Mouse (Mus musculus) heart, postnatal 10 days (tissue): ENCODE results near the gene Nedd9. TPM values are rescaled to one million over a fixed set of nuclear protein-coding genes. Genes with fewer than 3 reads are reported as not detected.
"Not testable (repeated sequence)": the region's sequence is repeated elsewhere in the genome, so short reads cannot be mapped to it uniquely, and the experiment has no call there.

Experiments used
- DNase-seq, 2 experiments: peaks; one replicate each; pipeline ENCODE4 v3.0.0; 2021
- intact Hi-C: fragments of 180-260 bp; cut with DNase I; formaldehyde crosslinking; loops from one replicate; pipeline ENCODE4 v1.15.1; 2025
- total RNA-seq, 2 experiments: library from RNA; stranded (reverse); gene quantifications; 2 replicates each; pipeline ENCODE4 v1.2.3; 2021

The Nedd9 gene
- total RNA-seq, 2 experiments from 2014 or later = 38.5 to 40.9 TPM

DNA sequence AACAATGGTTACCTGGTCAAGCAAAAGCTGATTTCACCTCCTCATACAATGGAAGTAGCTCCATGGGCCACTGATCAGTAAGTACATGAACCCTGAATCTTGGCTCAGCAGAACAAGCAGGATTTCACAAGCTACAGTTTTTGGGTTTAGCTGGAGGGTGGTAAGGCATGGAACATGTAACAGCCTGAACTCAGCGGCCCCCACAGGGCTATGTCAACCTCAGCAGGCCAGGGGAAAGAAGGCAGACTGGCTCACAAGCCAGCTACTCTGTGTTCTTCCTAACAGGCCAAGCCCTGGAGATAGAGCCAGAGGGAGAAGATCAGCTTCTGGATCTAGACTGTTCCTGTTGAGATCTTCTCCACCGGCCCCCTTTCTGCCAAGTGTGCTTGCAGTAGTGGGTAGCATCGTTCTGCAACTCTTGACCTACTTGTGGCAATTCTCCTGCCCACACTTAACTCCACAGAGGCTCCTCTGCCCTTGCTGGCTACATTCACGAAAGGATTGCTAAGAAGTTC, 107.2 kb downstream of the Nedd9 start:
- no peak for DNase-seq
- intact Hi-C loops = no loop called here

DNA sequence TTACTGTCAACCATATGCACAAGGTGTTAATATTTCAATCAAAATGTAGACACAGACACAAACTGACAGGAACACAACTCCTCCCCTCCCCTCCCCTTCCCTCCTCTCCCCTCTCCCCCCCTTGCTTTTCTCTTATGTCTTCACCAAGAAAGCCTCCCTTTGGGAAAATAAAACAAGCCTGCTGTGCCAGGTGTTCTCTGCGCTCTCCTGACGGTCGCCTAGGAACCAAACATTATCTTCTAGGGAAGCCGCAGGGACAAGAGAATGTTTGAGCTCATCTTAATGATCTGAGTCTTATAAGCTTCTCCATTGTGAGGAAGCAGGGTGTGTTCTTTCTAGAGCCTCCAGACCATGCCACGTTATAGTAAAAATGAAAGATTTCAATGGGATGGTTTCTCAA, 108.7 kb downstream of the Nedd9 start:
- no peak for DNase-seq
- intact Hi-C loops = no loop called here

DNA sequence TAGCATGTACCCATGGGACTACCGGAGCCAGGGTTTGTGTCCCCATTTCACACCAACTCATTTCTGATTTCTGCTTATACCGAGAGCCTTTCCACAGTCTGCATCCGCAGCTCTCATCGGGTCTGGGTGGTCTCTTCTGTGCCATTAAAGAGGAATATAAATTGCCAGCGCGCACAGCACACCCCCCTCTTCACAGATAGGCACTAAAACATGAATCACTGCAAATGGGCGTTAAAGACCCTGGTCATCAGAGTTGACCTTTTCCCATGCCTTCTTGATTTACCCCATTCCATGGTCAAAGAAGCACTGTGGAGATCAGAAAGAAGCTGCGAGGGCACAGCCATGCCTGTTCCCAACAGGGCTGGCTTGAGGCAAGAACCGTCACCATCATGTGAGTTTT, 109.3 kb downstream of the Nedd9 start:
- intact Hi-C loops = no loop called here
- no peak for DNase-seq

DNA sequence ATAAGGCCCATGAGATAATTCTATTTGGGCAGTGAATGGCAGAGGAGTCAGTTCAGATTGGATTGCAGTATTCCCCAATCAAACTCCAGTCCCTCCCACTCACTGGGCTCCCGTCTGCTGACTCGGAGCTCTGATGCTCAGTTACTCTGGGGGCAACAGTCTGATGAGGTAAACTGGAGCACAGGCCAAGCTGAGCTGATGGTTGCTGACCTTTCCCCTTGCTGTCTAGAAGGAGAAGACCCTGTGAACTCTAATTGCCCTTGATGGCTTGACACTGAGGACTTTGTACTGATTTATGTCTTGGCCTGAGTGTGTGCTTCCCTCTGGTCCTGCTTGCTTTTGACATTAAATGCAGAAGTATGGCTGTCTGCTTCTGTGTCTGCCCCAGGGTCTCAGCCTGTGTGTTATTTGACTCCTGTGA, 110.1 kb downstream of the Nedd9 start:
- intact Hi-C loops = no loop called here
- no peak for DNase-seq

GRCm38 (mm10) chr13:41376111-41376510, 111.1 kb downstream of the Nedd9 start:
- DNase-seq = no peak
- intact Hi-C loops = no loop called here

- intact Hi-C loops = no loop called here
- DNase-seq = no peak
These were observed 111.5 kb downstream of the Nedd9 start for GRCm38 (mm10) chr13:41375696-41376095.

DNA sequence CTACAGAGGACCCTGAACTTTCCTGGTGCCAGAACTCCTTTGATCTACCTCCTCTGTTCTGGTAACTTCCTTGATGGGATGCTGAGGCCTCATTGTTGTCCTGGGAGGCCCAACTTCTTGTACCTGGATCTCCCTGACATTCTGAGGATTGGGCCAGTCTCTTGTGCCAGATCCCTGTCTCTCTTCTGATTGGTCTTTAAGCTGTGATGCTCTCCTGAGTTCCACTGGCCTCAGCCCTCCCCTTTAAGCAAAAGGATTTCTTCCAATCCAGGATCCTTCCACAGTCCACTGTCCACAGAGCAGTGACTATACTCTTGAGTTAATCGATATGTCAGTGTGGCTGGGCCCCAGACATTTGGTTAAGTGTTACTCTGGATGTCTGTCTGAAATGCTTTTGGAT, 112.3 kb downstream of the Nedd9 start:
- DNase-seq = no peak
- intact Hi-C loops = no loop called here

- intact Hi-C loops = no loop called here
- DNase-seq = peak in 1 of 2 experiments; percentile 45
These were observed 114.4 kb downstream of the Nedd9 start for GRCm38 (mm10) chr13:41372555-41373460.

DNA sequence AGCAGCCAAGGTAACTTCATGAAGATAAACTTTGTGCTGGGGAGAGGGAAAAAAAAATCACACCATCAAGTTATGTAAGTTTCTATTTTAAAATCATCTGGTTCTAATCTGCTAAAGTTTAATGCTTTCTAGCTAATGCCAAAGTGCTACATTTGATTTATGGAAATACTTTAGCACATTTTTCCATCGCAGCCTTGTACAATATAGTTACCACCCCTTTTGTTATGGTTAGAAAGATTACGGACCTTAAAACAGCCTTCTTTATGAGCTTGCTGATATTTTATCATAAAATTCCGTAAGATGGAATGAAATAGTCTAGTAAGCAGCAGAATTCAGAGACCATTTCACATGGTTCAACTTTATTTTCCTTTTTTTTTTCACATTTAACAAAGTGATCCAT, 115.6 kb downstream of the Nedd9 start:
- DNase-seq = no peak
- intact Hi-C loops = no loop called here

- no peak for DNase-seq
These were observed 118.5 kb downstream of the Nedd9 start for GRCm38 (mm10) chr13:41368612-41369011.

GRCm38 (mm10) chr13:41367176-41367611, 120.0 kb downstream of the Nedd9 start:
- intact Hi-C loops = no loop called here
- no peak for DNase-seq

More at GRCm38 (mm10) chr13:41368612-41369011, 118.5 kb downstream of the Nedd9 start:
- intact Hi-C loops = no loop called here

DNA sequence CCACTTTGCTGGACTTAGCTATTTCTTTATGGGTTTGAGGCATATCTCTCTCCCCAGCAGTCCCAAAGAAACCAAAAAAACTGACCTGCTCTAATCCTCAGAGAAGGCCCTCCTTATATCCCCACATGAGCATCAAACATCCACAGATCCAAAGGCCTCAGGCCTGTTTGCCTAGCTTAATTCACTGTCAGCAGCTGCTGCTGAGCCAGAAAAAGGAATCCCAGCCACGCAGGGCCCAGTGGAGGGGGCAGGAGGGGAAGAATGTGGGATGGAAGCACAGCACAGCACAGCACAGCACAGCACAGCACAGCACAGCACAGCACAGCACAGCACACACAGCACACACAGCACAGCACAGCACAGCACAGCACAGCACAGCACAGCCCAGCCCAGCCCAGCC, 120.6 kb downstream of the Nedd9 start:
- DNase-seq, intact Hi-C loops: not testable (repeated sequence)

GRCm38 (mm10) chr13:41364273-41364672, 122.9 kb downstream of the Nedd9 start:
- no peak for DNase-seq
- intact Hi-C loops = no loop called here

DNA sequence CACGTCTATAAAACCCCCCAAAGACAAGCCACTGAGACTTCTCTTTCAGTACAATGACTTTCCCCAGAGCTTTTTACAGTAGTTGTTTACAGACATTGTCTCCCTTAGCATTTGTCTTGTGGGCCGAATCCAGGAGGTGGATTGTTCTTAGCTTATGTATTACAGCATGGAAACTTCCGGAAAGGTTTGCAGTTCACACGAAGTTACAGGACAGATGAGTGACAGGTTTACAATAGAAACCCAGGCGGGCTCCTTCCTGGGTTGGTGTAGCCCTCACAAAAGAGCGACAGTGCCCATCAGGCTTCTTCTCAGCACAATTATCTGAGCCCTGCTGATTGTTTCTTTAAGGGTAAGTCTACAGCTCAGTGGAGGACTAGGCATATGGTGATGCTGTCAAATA, 124.3 kb downstream of the Nedd9 start:
- no peak for DNase-seq
- intact Hi-C loops = no loop called here

GRCm38 (mm10) chr13:41360272-41360815, 126.8 kb downstream of the Nedd9 start:
- intact Hi-C loops = no loop called here
- no peak for DNase-seq

DNA sequence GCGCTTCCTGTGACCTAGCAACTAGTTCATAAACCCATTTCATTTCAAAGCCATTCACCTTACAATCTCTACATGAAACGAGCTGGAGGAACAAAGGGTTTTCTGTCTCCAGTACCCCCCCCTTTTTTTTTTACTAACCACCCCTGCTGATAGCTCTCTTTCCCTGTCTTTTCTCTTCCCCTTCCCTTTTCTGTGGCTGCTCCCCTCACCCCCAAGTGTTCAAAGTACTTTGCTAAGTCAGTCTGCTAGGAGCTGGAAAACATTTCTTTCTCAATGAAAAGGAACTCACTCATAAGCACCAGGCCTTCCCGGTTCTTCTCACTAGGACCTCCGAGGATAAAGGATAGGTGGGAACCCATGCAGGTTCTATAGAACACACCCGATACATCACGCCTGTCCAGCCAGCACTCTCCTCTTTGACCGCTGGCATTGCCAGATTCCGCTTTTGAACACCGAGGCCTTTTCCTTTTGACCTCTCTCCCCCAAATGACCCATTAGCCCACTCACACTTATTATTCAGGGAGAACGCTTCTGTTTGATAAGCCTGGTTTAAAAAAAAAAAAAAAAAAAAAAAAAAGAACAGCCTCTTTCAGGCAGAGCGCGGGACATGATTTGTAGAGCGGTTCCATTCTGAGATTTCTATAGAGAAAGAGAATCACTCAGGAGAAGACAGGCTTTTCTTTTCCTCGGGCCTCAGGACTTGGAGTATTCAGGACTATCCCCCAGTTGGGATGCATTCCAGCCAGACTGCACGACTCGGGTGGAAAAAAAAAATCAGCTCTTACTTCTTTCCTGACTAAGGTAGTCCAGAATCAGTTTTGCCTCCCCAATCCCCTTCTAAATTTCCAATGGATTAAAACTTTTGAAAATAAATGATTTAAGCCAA, 127.6 kb downstream of the Nedd9 start:
- no peak for DNase-seq
- intact Hi-C loops = loop anchor here (2.0 kb wide), 3 partner anchors 23 to 211 kb away; no protein-coding TSS in a partner anchor

- intact Hi-C loops = loop anchor here (1.0 to 2.0 kb wide), 4 partner anchors 22 to 212 kb away; no protein-coding TSS in a partner anchor
- peak; percentile 95 to 97 for DNase-seq
These were observed 128.5 kb downstream of the Nedd9 start for GRCm38 (mm10) chr13:41358480-41359180.

DNA sequence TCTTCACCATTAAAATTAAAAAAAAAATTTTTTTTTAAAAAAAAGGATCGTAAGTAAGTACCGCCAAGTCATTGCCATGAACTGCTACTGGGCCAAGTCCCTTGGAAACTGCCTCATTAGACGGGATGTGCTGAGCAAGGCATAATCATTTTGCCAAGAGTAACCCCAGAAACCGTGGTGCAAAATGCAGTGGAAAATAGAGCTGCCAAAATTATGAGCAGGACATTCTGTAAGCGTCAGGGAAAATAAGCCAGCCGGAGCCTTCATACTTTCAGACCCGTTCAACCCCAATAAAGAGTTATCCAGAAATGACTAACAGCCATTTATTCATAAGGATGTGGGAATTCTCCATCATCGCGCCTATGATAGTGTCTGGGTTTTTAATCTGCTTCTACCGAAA, 129.2 kb downstream of the Nedd9 start:
- no peak for DNase-seq
- intact Hi-C loops = loop anchor here (1.0 to 2.0 kb wide), 4 partner anchors 21 to 213 kb away; no protein-coding TSS in a partner anchor

- intact Hi-C loops = no loop called here
- DNase-seq = no peak
These were observed 129.6 kb downstream of the Nedd9 start for GRCm38 (mm10) chr13:41357586-41357985.

GRCm38 (mm10) chr13:41357161-41357560, 130.0 kb downstream of the Nedd9 start:
- intact Hi-C loops = no loop called here
- no peak for DNase-seq
